Mouse (Mus musculus) forebrain, embryonic 12.5 days (tissue): ENCODE data around the gene Cacng4. TPM values are rescaled to one million over a fixed set of nuclear protein-coding genes. Genes with fewer than 3 reads are reported as not detected.
A peak's percentile ranks its signal among the peaks of the same experiment; 100 is the strongest.

Experiments
- ATAC-seq: fragments of 200-750 bp; cut with Nextera tagmentation; 2 replicates; pipeline ENCODE4 v1.8.0; 2017; ENCODE audit warnings: moderate TSS enrichment; ENCODE audit not compliant: low FRiP score
- H3K27ac ChIP-seq: fragments of 300-500 bp; sonication (generic); 2 replicates; pipeline ENCODE4 v1.5.1; 2016; ENCODE audit warnings: mild to moderate bottlenecking
- H3K27me3 ChIP-seq: fragments of 300-500 bp; sonication (generic); 2 replicates; pipeline ENCODE4 v1.6.1; 2016; ENCODE audit warnings: mild to moderate bottlenecking
- H3K36me3 ChIP-seq: fragments of 300-500 bp; sonication (generic); replicated peaks from 2 replicates; pipeline ENCODE4 v1.6.1; 2016; ENCODE audit warnings: mild to moderate bottlenecking
- H3K4me1 ChIP-seq: fragments of 300-500 bp; sonication (generic); 2 replicates; pipeline ENCODE4 v1.6.1; 2016
- H3K4me2 ChIP-seq: fragments of 300-500 bp; sonication (generic); 2 replicates; pipeline ENCODE4 v1.6.1; 2016; ENCODE audit warnings: mild to moderate bottlenecking, moderate library complexity
- H3K4me3 ChIP-seq: fragments of 300-500 bp; sonication (generic); replicated peaks from 2 replicates; pipeline ENCODE4 v1.5.1; 2016; ENCODE audit warnings: mild to moderate bottlenecking
- H3K9ac ChIP-seq: fragments of 300-500 bp; sonication (generic); 2 replicates; pipeline ENCODE4 v1.6.1; 2016; ENCODE audit warnings: mild to moderate bottlenecking
- H3K9me3 ChIP-seq: fragments of 300-500 bp; sonication (generic); 2 replicates; pipeline ENCODE4 v1.6.1; 2016
- WGBS: fragments of 180-500 bp; shearing (Covaris S2); methylation state at CpG from one replicate; pipeline ENCODE4 v1.1.7; 2016; 5-methylcytosine and 5-hydroxymethylcytosine counted together
- polyA plus RNA-seq: library from polyadenylated mRNA; unstranded; fragments of >200 nt; fragmentation: Nextera tagmentation; extraction: Ambion mirVana; gene quantifications from 2 replicates; pipeline ENCODE4 v1.2.1, GENCODE M21; 2016

The Cacng4 gene
- polyA plus RNA-seq, 1 experiment from 2014 or later: 22.8 TPM

- peak overlapping the region; percentile 88 for H3K4me2 ChIP-seq
- peaks cover 24% of the 10 kb centered on the region for H3K27me3 ChIP-seq
- peak overlapping the region; percentile 85 for H3K9ac ChIP-seq
- under 1% methylated on average over 56 of the region's 64 CpGs for WGBS
- H3K4me1 ChIP-seq: peaks cover 55% of the 10 kb centered on the region
- no peaks in the 10 kb centered on the region for H3K9me3 ChIP-seq
- peaks cover 16% of the 10 kb centered on the region for H3K36me3 ChIP-seq
- peak; percentile 70 for ATAC-seq
- H3K4me3 ChIP-seq: peak overlapping the region; percentile 84
- H3K27ac ChIP-seq: peak overlapping the region; percentile 94
Observed at GRCm38 (mm10) chr11:107793200-107794102, 906 bp downstream of the Cacng4 start.

GRCm38 (mm10) chr11:107792136-107792535, 2.2 kb downstream of the Cacng4 start:
- H3K4me1 ChIP-seq: peaks cover 48% of the 10 kb centered on the region
- H3K9ac ChIP-seq: peak overlapping the region; percentile 85; the same call in 1 of the 2 replicates
- peak overlapping the region; percentile 65 for H3K27ac ChIP-seq
- peaks cover 19% of the 10 kb centered on the region for H3K27me3 ChIP-seq
- peaks cover 23% of the 10 kb centered on the region for H3K36me3 ChIP-seq
- ATAC-seq: peak; percentile 13; the same call in 1 of the 2 replicates
- H3K4me2 ChIP-seq: peak overlapping the region; percentile 88
- no peaks in the 10 kb centered on the region for H3K9me3 ChIP-seq
- peak overlapping the region; percentile 84 for H3K4me3 ChIP-seq
- 13% methylated on average over 9 of the region's 9 CpGs for whole genome bisulfite sequencing

GRCm38 (mm10) chr11:107785761-107786160, 8.6 kb downstream of the Cacng4 start:
- Histone ChIP-seq H3K9ac (no peak overlapping the region), H3K27me3 (no peaks in the 10 kb centered on the region), H3K36me3 (peaks cover 27% of the 10 kb centered on the region), H3K9me3 (no peaks in the 10 kb centered on the region), H3K4me1 (peaks cover 4% of the 10 kb centered on the region), H3K27ac (peak overlapping the region; percentile 47; the same call in 1 of the 2 replicates), H3K4me3 (no peak overlapping the region), H3K4me2 (no peak overlapping the region)
- WGBS: 69% methylated on average over 3 of the region's 3 CpGs
- no peak for ATAC-seq

GRCm38 (mm10) chr11:107785288-107785687, 9.1 kb downstream of the Cacng4 start:
- ATAC-seq: no peak
- Histone ChIP-seq H3K9ac (no peak overlapping the region), H3K4me2 (no peak overlapping the region), H3K27me3 (no peaks in the 10 kb centered on the region), H3K4me3 (no peak overlapping the region), H3K4me1 (no peaks in the 10 kb centered on the region; the same call in 1 of the 2 replicates), H3K27ac (peak overlapping the region; percentile 47; the same call in 1 of the 2 replicates), H3K36me3 (peaks cover 27% of the 10 kb centered on the region), H3K9me3 (no peaks in the 10 kb centered on the region)
- 72% methylated on average over 1 of the region's 1 CpGs for WGBS

GRCm38 (mm10) chr11:107783861-107784754, 10.2 kb downstream of the Cacng4 start:
- Histone ChIP-seq H3K27me3 (no peaks in the 10 kb centered on the region), H3K4me1 (peaks cover 10% of the 10 kb centered on the region), H3K4me3 (no peak overlapping the region), H3K27ac (no peak overlapping the region), H3K36me3 (peaks cover 16% of the 10 kb centered on the region; the same call in 1 of the 2 replicates), H3K9me3 (no peaks in the 10 kb centered on the region), H3K4me2 (no peak overlapping the region), H3K9ac (no peak overlapping the region)
- WGBS: 89% methylated on average over 8 of the region's 8 CpGs
- no peak for ATAC-seq

- H3K27ac ChIP-seq: 0 out of 2 replicates have a peak overlapping the region, but pooled peaks have one; percentile 2
- peaks cover 6% of the 10 kb centered on the region; the same call in 1 of the 2 replicates for H3K36me3 ChIP-seq
- H3K4me3 ChIP-seq: no peak overlapping the region
- H3K4me1 ChIP-seq: peaks cover 25% of the 10 kb centered on the region
- 78% methylated on average over 5 of the region's 5 CpGs for WGBS
- no peak overlapping the region for H3K4me2 ChIP-seq
- H3K27me3 ChIP-seq: no peaks in the 10 kb centered on the region
- H3K9ac ChIP-seq: no peak overlapping the region
- ATAC-seq: no peak
- H3K9me3 ChIP-seq: no peaks in the 10 kb centered on the region
Observed at GRCm38 (mm10) chr11:107782591-107782990, 11.8 kb downstream of the Cacng4 start.

- Histone ChIP-seq H3K9ac (peak overlapping the region; percentile 25; the same call in 1 of the 2 replicates), H3K36me3 (no peaks in the 10 kb centered on the region), H3K27ac (peak overlapping the region; percentile 76), H3K4me2 (peak overlapping the region; percentile 19; the same call in 1 of the 2 replicates), H3K27me3 (0 out of 2 replicates have a peak, but pooled peaks cover 4% of the 10 kb centered on the region), H3K4me3 (no peak overlapping the region), H3K4me1 (peaks cover 55% of the 10 kb centered on the region), H3K9me3 (no peaks in the 10 kb centered on the region)
- WGBS: 18% methylated on average over 9 of the region's 9 CpGs
- peak; percentile 57; the same call in 1 of the 2 replicates for ATAC-seq
Observed at GRCm38 (mm10) chr11:107778859-107779258, 15.5 kb downstream of the Cacng4 start.

GRCm38 (mm10) chr11:107777487-107777886, 16.9 kb downstream of the Cacng4 start:
- Histone ChIP-seq H3K36me3 (no peaks in the 10 kb centered on the region), H3K27ac (no peak overlapping the region), H3K9me3 (no peaks in the 10 kb centered on the region), H3K4me1 (peaks cover 68% of the 10 kb centered on the region), H3K4me2 (0 out of 2 replicates have a peak overlapping the region, but pooled peaks have one; percentile 1), H3K9ac (no peak overlapping the region), H3K27me3 (0 out of 2 replicates have a peak, but pooled peaks cover 4% of the 10 kb centered on the region), H3K4me3 (no peak overlapping the region)
- 50% methylated on average over 12 of the region's 12 CpGs for WGBS
- no peak for ATAC-seq

GRCm38 (mm10) chr11:107773312-107773711, 21.0 kb downstream of the Cacng4 start:
- Histone ChIP-seq H3K27ac (no peak overlapping the region), H3K4me1 (peaks cover 74% of the 10 kb centered on the region), H3K4me3 (no peak overlapping the region), H3K9me3 (no peaks in the 10 kb centered on the region), H3K4me2 (no peak overlapping the region), H3K27me3 (0 out of 2 replicates have a peak, but pooled peaks cover 4% of the 10 kb centered on the region), H3K9ac (0 out of 2 replicates have a peak overlapping the region, but pooled peaks have one; percentile 8), H3K36me3 (no peaks in the 10 kb centered on the region)
- 59% methylated on average over 8 of the region's 8 CpGs for WGBS
- ATAC-seq: no peak

GRCm38 (mm10) chr11:107772002-107772401, 22.4 kb downstream of the Cacng4 start:
- WGBS: 66% methylated on average over 6 of the region's 6 CpGs
- H3K9me3 ChIP-seq: no peaks in the 10 kb centered on the region
- no peak for ATAC-seq
- H3K27ac ChIP-seq: 0 out of 2 replicates have a peak overlapping the region, but pooled peaks have one; percentile 13
- no peak overlapping the region for H3K4me3 ChIP-seq
- no peak overlapping the region for H3K4me2 ChIP-seq
- 0 out of 2 replicates have a peak, but pooled peaks cover 4% of the 10 kb centered on the region for H3K27me3 ChIP-seq
- no peaks in the 10 kb centered on the region for H3K36me3 ChIP-seq
- H3K4me1 ChIP-seq: peaks cover 71% of the 10 kb centered on the region
- no peak overlapping the region for H3K9ac ChIP-seq

- no peak overlapping the region for H3K4me2 ChIP-seq
- H3K9me3 ChIP-seq: no peaks in the 10 kb centered on the region
- 0 out of 2 replicates have a peak, but pooled peaks cover 2% of the 10 kb centered on the region for H3K27me3 ChIP-seq
- no peaks in the 10 kb centered on the region for H3K36me3 ChIP-seq
- peaks cover 57% of the 10 kb centered on the region for H3K4me1 ChIP-seq
- no peak overlapping the region for H3K4me3 ChIP-seq
- 46% methylated on average over 8 of the region's 8 CpGs for WGBS
- no peak for ATAC-seq
- peak overlapping the region; percentile 9; the same call in 1 of the 2 replicates for H3K27ac ChIP-seq
- H3K9ac ChIP-seq: no peak overlapping the region
Observed at GRCm38 (mm10) chr11:107768361-107768760, 26.0 kb downstream of the Cacng4 start.
